Mouse (Mus musculus) thymus, postnatal 14 days (tissue): ENCODE measurements around the gene Mas1.

Source experiments
- DNase-seq: peaks from one replicate; pipeline ENCODE4 v3.0.0; 2021

Gene Mas1

GRCm38 (mm10) chr17:12872275-12873028 is 4.5 kb upstream of the Mas1 start:
- DNase-seq = peak; percentile 40

GRCm38 (mm10) chr17:12868640-12869039 is 697 bp upstream of the Mas1 start:
- DNase-seq = no peak

DNA sequence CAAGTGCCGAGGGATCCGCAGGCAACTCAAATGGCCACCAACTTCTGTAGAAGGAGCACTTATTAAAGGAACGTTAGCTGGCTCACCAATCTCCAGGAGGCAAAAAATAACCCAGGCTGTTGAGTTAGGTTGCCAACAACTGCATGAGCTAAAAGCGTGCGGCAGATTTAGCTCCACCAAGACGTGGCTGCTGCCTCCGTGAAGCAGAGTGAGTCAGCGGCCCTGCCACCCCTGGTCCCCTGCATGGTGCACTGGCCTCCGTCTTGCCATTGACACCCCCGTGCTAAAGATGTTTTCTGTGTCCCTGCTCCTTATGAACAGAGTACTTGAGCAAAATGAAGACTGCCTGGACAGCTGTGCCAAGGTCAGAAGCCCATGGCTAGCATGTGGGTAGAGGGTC is 1.1 kb downstream of the Mas1 start:
- no peak for DNase-seq

- DNase-seq = no peak
These were observed 2.5 kb downstream of the Mas1 start for GRCm38 (mm10) chr17:12865407-12865806.

GRCm38 (mm10) chr17:12864111-12864510 is 3.8 kb downstream of the Mas1 start:
- DNase-seq = no peak

- DNase-seq = no peak
These were observed 8.9 kb downstream of the Mas1 start for GRCm38 (mm10) chr17:12859006-12859520.

DNA sequence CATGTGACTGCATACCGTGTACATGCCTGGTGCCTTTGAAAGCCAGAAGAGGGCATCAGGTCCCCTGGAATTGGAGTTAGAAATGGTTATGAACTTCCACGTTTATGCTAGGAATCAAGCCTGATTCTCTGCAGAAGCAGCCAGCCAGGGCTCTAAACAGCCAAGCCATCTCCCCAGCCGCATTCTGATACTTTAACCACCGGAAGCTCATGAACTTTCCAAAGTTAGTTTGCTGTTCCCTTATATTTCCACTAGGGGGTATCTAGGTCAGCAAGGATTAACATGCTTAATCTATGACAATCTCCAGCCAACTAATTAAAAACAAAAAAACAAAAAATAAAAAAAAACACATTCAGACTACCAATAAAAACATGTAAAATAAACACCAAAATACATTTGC is 9.9 kb downstream of the Mas1 start:
- DNase-seq = peak; percentile 54

DNA sequence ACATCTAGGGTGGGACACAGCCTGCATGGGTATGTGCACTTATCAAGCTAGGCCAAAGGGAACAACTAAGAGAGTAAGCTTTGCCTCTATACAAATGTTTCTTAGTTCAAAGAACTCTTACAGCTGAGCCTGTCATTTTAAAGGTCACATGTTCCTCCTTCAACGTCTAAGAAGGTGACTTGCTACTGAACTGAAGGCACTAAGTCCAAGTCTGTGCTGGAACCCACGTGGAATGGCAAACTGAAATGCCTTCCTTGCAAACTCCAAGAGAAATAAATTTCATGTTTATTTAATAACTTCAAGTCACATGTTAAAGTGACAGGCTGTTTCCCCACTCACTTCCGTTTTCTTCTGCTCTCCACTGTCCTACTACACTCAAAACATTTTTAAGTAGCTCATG is 10.5 kb downstream of the Mas1 start:
- DNase-seq = no peak

GRCm38 (mm10) chr17:12854386-12854785 is 13.6 kb downstream of the Mas1 start:
- DNase-seq = no peak

GRCm38 (mm10) chr17:12853821-12854220 is 14.1 kb downstream of the Mas1 start:
- no peak for DNase-seq

GRCm38 (mm10) chr17:12851689-12852088 is 16.3 kb downstream of the Mas1 start:
- no peak for DNase-seq

- DNase-seq = no peak
These were observed 18.1 kb downstream of the Mas1 start for GRCm38 (mm10) chr17:12849778-12850382.

DNA sequence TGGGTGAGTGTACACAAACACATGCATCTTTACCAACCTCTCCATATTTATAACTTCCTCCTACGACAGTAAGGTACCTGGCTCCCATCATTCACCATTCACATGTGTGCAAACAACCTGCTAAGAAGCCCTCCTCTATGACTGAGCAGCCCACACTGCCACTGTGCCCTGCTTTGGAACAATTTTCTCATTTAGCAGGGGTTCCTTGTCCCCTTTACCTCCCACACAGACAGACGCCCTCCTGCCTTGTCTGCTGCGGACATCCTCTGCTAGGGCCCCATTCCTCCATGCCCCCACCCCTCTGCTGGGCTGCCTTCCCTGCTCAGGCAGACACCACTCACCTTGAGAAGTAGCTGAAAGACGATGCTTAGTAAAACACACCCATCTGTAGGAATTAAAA is 20.2 kb downstream of the Mas1 start:
- no peak for DNase-seq

DNA sequence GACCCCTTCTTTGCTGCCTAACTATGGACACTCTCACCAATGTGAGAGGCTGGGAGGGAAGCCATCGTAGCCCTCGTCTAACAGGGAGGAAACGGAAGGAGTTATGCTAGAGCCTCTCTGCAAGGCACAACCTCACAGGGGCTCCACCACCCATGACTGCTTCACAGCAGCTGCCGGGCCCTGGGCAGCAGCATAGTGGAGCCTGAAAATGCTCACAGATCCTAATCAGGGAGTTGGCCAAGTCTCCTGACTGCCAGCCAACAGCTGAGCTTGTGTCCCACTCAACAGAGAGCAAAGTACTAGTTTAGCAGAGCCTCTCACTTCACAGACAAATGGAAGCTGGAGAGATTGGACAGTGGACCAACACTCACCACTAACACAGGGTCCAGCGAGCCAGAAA is 21.5 kb downstream of the Mas1 start:
- no peak for DNase-seq

- DNase-seq = no peak
These were observed 22.1 kb downstream of the Mas1 start for GRCm38 (mm10) chr17:12845862-12846261.

GRCm38 (mm10) chr17:12844540-12844939 is 23.4 kb downstream of the Mas1 start:
- DNase-seq = no peak

DNA sequence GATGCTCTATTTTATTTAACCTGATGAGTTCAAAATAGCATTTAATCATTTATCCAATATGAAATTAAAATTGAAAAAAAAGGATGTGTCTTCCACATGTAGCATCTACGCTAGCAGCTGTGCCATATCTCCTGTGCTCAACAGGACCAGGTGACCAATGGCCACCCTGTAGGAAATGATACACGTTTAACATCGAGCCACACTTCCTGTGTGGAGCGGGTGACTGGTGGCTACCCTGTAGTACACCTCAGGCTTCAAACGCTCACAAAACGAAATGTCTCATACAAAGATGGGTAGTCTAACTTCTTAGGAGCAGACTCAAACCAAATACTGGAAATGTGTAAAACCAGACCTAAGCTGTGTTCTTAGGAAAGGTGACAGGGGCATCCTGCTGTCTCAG is 24.1 kb downstream of the Mas1 start:
- no peak for DNase-seq

DNA sequence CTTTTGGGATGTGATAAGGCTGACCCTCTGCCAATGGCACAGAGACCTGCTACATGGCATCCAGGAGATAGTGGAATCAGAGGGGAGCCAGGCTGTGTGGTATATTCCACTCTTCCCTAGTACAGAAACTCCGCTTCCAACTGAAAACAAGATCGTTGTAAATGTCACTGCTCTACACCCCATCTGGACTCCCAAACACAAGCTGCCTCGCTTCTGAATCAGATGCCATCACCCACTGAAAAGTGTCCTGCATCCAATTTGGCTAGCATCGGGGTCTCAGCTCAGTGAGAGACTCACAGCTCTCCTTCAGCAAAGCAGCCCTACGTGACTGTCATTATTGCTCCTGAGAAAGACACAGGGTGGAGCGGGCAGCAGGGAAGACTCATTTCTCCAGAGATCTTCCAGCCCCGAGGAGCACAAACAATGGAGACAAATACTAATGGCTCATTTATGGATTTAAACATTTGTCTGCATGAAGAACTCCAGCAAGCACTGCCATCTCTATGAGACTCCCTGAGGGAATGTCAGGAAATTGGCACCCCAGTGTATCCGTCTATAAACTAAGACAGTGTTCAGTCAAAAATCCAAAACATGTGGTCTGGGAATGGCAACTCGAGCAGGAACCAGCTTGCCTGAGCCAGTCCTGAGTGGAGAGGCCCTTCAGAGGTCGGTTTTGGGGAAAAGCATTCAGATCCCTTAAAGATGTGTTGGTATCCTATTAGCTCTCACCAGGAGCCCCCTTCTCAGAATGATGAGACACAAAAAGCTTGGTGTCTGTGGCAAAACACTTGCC is 28.3 kb downstream of the Mas1 start:
- DNase-seq = no peak

- no peak for DNase-seq
These were observed 32.2 kb downstream of the Mas1 start for GRCm38 (mm10) chr17:12835738-12836137.

- DNase-seq = no peak
These were observed 33.1 kb downstream of the Mas1 start for GRCm38 (mm10) chr17:12834826-12835225.

- DNase-seq = no peak
These were observed 33.6 kb downstream of the Mas1 start for GRCm38 (mm10) chr17:12834317-12834716.

DNA sequence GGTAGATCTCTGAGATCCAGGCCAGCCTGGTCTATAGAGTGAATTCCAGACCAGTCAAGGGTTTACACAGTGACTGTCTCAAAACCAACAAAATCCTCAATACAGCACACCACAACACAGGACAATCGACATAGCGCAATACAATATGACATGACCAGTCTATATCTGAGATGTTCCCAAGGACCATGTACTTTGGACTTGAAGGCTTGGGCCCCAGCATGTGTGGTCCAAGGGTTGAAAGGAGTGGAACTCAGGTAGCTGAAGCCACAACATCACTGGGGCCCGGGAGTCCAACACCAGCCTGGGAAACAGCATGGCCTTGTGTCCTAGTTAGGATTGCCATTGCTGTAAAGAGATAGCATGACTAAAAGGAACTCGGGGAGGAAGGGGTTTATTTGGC is 35.3 kb downstream of the Mas1 start:
- DNase-seq = no peak

GRCm38 (mm10) chr17:12832231-12832630 is 35.7 kb downstream of the Mas1 start:
- DNase-seq = no peak

DNA sequence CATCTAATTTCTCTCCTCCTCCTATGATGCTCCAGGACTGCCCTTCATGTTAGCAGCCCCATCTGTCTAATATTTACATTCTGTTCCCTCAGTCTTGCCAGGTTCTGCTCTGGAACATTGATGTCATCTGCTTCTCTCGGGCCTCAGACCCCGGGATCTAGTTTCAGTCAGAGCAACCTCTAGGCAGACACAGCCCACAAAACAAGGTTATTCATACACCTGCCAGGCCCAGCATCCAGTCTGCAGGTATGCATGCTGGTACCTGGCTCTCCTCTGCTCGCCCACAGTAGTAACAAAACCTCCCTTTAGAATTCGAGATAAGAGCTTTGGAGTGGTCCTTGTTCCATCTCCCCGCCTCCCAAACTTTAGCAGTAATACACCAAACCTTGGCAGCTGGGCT is 37.6 kb downstream of the Mas1 start:
- no peak for DNase-seq
